Mouse (Mus musculus): ENCODE measurements around the gene Tle4. TPM values are rescaled to one million over a fixed set of nuclear protein-coding genes. Genes with fewer than 3 reads are reported as not detected.

The Tle4 gene
- total and polyA plus RNA-seq, 3 experiments = 18.9 to 27.7 (median 23.4) TPM

DNA sequence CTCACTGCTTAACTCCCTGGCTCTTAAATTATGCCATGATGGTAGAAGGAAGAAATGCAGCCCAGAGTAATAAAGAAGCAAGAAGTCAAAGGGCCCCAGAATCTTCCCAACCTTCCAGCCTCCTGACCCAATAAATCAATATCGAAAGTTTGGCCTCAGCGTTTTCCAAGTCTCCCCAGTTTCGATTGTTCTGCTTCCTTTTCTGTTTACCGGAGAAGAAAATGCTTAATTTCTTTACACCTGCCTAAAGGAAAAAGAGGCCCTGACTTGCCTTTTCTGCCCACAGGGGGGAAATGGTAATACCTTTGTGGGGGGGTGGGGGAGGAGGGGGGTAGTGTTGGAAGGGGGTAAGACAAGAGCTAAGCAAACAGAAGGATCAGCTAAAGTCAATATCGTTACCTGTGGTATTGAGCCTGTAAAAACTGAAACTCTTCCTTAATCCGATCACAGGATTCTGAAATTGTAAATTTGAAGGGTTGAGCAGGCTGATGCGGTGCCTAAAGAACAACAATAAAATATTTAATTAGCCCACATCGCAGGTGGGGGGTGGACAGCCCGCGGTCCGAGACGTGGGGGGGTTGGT is 1.4 kb downstream of the Tle4 start:
- Histone ChIP-seq H3K9me3 (replicated peaks; ENCODE audit: low read length) (no peaks in the 10 kb centered on the region), H3K4me1 (ENCODE audit: control insufficient read depth in 1 of 2, insufficient read depth in 2 of 2) (peaks cover 2 to 33% of the 10 kb centered on the region in 2 experiments; a peak in 2 of 4 replicates), H3K79me2 (replicated peaks; ENCODE audit: control insufficient read depth, extremely low read depth, insufficient read depth, poor library complexity, severe bottlenecking) (peaks cover 51% of the 10 kb centered on the region), H3K27ac (ENCODE audit: insufficient read depth, low read depth) (peak overlapping the region; percentile 96), H3K9ac (ENCODE audit: insufficient read depth, low read depth) (peak overlapping the region; percentile 97), H3K4me3 (replicated peaks in 1 of 3; ENCODE audit: low read depth in 2 of 3, low read length in 2 of 3, poor library complexity in 1 of 3) (peak overlapping the region; percentile 87 to 97 (median 92)), H3K4me2 (ENCODE audit: insufficient read depth, low read depth, poor library complexity, severe bottlenecking) (peak overlapping the region; percentile 88), H3K36me3 (replicated peaks in 1 of 2; ENCODE audit: control insufficient read depth in 1 of 2, insufficient read depth in 1 of 2, low read length in 1 of 2) (peaks cover 11 to 20% of the 10 kb centered on the region in 2 experiments), H3K27me3 (replicated peaks) (peaks cover 5% of the 10 kb centered on the region)
- in situ Hi-C loops (cut with MboI; ENCODE audit: low pct_ligation_motif_present, low pct_unique_long_range_greater_than_20kb, low sequenced_read_pairs) (loop anchor here (25.0 kb wide), 1 partner anchor 609 kb away; no protein-coding TSS in a partner anchor), dilution Hi-C loops (cut with MboI; ENCODE audit: extremely low pct_ligation_motif_present, extremely low pct_unique_long_range_greater_than_20kb, low sequenced_read_pairs) (no loop called here)
- DNase-seq (ENCODE audit: extremely low read depth) = peak; percentile 44
- TF ChIP-seq MEF2A (IDR thresholded peaks at IDR 0.05; ENCODE audit: borderline replicate concordance, low read depth, low read length) (no peak), UBTF (IDR thresholded peaks at IDR 0.05; ENCODE audit: low read depth, low read length) (no peak), USF2 (conservative IDR thresholded peaks at IDR 0.05; ENCODE audit: low read depth, low read length) (no peak), BHLHE40 (IDR thresholded peaks at IDR 0.05; ENCODE audit: low read depth, low read length) (no peak), TBP (conservative IDR thresholded peaks at IDR 0.05; ENCODE audit: low read depth, low read length) (no peak), POLR2AphosphoS2 (IDR thresholded peaks at IDR 0.05; ENCODE audit: low read depth, low read length) (no peak), TCF12 (IDR thresholded peaks at IDR 0.05; ENCODE audit: low read depth, low read length) (peak; percentile 13; the same call in 1 of the 2 replicates), JUN (IDR thresholded peaks at IDR 0.05; ENCODE audit: insufficient read depth, low read depth, low read length) (no peak), SIN3A (IDR thresholded peaks at IDR 0.05; ENCODE audit: low read length) (no peak; the same call in 1 of the 2 replicates), MYC (IDR thresholded peaks at IDR 0.05; ENCODE audit: low read depth, low read length) (no peak), ETS1 (conservative IDR thresholded peaks at IDR 0.05; ENCODE audit: low read depth, low read length) (no peak), HCFC1 (IDR thresholded peaks at IDR 0.05; ENCODE audit: low read depth, low read length) (no peak), ZKSCAN1 (IDR thresholded peaks at IDR 0.05; ENCODE audit: borderline replicate concordance, low read depth, low read length) (no peak), MAZ (IDR thresholded peaks at IDR 0.05; ENCODE audit: low read depth, low read length) (0 out of 2 replicates have a peak, but pooled peaks have one; percentile 60), ZC3H11A (IDR thresholded peaks at IDR 0.05; ENCODE audit: low read depth, low read length) (no peak), JUND (conservative IDR thresholded peaks at IDR 0.05; ENCODE audit: low read depth, low read length) (no peak), MAX (IDR thresholded peaks at IDR 0.05; ENCODE audit: low read length) (no peak), ELF1 (IDR thresholded peaks at IDR 0.05; ENCODE audit: low read depth, low read length) (no peak), CTCF (conservative IDR thresholded peaks at IDR 0.05 in 1 of 2, IDR thresholded peaks at IDR 0.05 in 1 of 2; ENCODE audit: low read depth in 2 of 2, low read length in 2 of 2) (no peak), PAX5 (IDR thresholded peaks at IDR 0.05; ENCODE audit: low read length) (no peak), GABPA (IDR thresholded peaks at IDR 0.05; ENCODE audit: insufficient replicate concordance, low read depth, low read length) (no peak), SMC3 (IDR thresholded peaks at IDR 0.05; ENCODE audit: low read depth, low read length) (no peak), RCOR1 (conservative IDR thresholded peaks at IDR 0.05; ENCODE audit: low read depth, low read length) (no peak), NELFE (IDR thresholded peaks at IDR 0.05; ENCODE audit: low read depth, low read length) (no peak), ZMIZ1 (IDR thresholded peaks at IDR 0.05; ENCODE audit: low read depth, low read length) (no peak), MXI1 (IDR thresholded peaks at IDR 0.05; ENCODE audit: low read depth, low read length) (peak; percentile 14; the same call in 1 of the 2 replicates), USF1 (IDR thresholded peaks at IDR 0.05; ENCODE audit: low read depth, low read length) (no peak), ZNF384 (IDR thresholded peaks at IDR 0.05; ENCODE audit: low read depth, low read length) (no peak), KAT2A (IDR thresholded peaks at IDR 0.05; ENCODE audit: insufficient replicate concordance, low read length) (no peak), POLR2A (IDR thresholded peaks at IDR 0.05; ENCODE audit: low read depth, low read length) (no peak), NRF1 (IDR thresholded peaks at IDR 0.05; ENCODE audit: low read depth, low read length) (no peak), E2F4 (IDR thresholded peaks at IDR 0.05; ENCODE audit: insufficient replicate concordance, low read depth, low read length) (no peak), MAFK (IDR thresholded peaks at IDR 0.05; ENCODE audit: insufficient replicate concordance, low read length) (0 out of 2 replicates have a peak, but pooled peaks have one; percentile 15), CHD1 (IDR thresholded peaks at IDR 0.05; ENCODE audit: low read depth, low read length) (peak; percentile 75), CHD2 (IDR thresholded peaks at IDR 0.05; ENCODE audit: low read length) (peak; percentile 35; the same call in 1 of the 2 replicates), IRF4 (IDR thresholded peaks at IDR 0.05; ENCODE audit: low read depth, low read length) (no peak; the same call in 1 of the 2 replicates), EP300 (IDR thresholded peaks at IDR 0.05; ENCODE audit: low read length) (no peak; the same call in 1 of the 2 replicates), RAD21 (IDR thresholded peaks at IDR 0.05; ENCODE audit: low read depth, low read length) (no peak)
